Mouse (Mus musculus) E14TG2a.4 (cell line): ENCODE measurements around the gene Ica1.

ENCODE experiments used
- H3K27me3 ChIP-seq: 2 replicates; pipeline ENCODE4 v1.6.1; 2014; ENCODE audit warnings: low read length, control low read depth; ENCODE audit not compliant: insufficient read depth
- H3K36me3 ChIP-seq: 2 replicates; pipeline ENCODE4 v1.6.1; 2014; ENCODE audit warnings: low read length, control low read depth; ENCODE audit not compliant: insufficient read depth
- H3K4me1 ChIP-seq: replicated peaks from 2 replicates; pipeline ENCODE4 v1.6.1; 2014; ENCODE audit warnings: low read depth, low read length, control low read depth
- H3K4me3 ChIP-seq: replicated peaks from 2 replicates; pipeline ENCODE4 v1.5.1; 2014; ENCODE audit warnings: mild to moderate bottlenecking, low read length
- H3K9me3 ChIP-seq: 2 replicates; pipeline ENCODE4 v1.6.1; 2014; ENCODE audit warnings: low read length, control low read depth
- CTCF ChIP-seq: conservative IDR thresholded peaks from 2 replicates; pipeline ENCODE4 v1.5.1; 2014; ENCODE audit warnings: low read length
- NANOG ChIP-seq: IDR thresholded peaks from 2 replicates; pipeline ENCODE4 v1.6.1; 2014; ENCODE audit warnings: borderline replicate concordance, low read length, mixed read lengths
- POU5F1 ChIP-seq: IDR thresholded peaks from 2 replicates; pipeline ENCODE4 v1.6.1; 2014; ENCODE audit warnings: low read length, borderline replicate concordance

Gene Ica1

DNA sequence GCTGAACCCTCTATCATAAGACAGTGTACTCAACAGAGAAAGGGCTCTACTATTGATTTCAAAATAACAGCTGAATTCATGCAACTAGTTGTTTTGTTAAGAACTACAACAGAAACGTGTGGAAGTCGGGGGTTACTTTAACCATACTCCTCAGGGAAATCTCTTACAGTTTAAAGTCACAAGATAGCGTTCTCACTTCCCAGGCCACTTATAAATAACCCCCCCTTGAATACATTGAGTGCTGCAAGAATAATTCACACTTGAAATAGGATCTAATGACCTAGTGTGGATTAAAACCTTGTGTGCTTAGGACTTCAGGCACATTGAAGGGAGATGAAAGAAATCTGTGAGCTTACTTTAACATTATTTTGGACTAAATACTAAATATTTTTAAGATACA is 87.8 kb downstream of the Ica1 start:
- no peaks in the 10 kb centered on the region for H3K27me3 ChIP-seq
- H3K36me3 ChIP-seq = no peaks in the 10 kb centered on the region
- H3K4me1 ChIP-seq = no peaks in the 10 kb centered on the region
- H3K9me3 ChIP-seq = peaks cover 30% of the 10 kb centered on the region
- H3K4me3 ChIP-seq = no peak overlapping the region
- TF ChIP-seq CTCF (no peak), NANOG (no peak), POU5F1 (no peak)

DNA sequence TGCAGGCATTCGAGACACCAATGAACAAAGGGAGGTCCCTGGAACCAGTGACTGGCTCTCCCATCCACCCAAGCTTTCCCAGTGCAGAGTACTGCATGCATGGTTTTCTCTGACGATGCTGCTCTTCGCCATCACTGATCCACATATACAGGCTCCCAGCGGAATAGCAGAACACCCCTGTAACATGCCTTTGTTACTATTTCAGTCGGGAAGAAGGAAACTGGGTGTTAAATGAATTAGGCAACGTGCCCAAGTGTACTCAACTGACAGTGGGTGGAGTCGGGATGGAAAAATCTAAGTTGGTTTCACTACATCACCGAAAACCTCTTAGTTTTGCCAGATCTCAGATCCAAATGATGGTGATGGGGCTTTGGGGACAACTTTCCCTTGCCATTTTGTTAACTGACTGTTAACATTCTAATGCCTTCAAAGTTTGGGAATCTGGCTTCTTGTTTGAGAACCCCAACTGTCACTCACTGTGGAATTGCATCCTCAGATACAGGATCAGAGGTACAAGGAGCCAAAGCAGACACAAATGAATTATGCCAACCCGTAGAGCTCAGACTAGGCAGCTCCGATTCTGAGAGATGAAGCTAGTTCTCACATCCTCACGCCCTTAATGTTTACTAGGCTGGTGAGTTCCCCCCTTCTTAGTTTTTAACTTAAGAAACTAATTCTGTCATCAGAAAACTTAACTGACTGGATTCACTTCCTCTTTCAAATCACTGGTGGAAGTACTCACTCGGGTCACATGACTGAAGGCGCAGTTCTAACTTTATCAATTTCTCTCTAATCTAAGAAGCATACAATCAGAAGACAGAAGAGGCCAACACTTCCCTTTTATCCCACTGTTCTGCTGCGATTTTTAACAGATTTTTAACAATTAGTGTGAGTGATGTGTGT is 91.4 kb downstream of the Ica1 start:
- H3K27me3 ChIP-seq = no peaks in the 10 kb centered on the region
- no peaks in the 10 kb centered on the region for H3K36me3 ChIP-seq
- no peak overlapping the region for H3K4me3 ChIP-seq
- no peaks in the 10 kb centered on the region for H3K4me1 ChIP-seq
- TF ChIP-seq POU5F1 = no peak
- no peak for TF ChIP-seq NANOG
- no peak for TF ChIP-seq CTCF
- H3K9me3 ChIP-seq = no peaks in the 10 kb centered on the region

DNA sequence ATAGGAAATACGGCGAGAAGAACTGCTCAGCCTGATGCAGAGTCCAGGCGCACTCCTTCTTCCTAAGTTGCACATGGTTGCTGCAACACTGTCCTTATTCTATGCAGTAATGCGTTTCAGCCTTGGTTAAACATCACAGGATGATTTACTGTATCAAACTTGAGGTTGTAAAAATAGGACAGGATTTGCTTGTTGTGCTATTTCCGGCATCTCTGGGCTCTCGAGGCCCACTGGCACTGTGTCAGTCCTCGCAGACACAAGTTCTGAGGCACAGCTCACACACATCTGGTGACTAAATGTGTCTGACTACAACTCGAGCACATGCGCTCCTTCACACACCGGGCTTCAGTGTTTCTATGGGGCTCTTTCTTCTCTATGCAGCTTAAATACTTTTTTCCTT is 94.9 kb downstream of the Ica1 start:
- Histone ChIP-seq H3K4me3 (no peak overlapping the region), H3K36me3 (no peaks in the 10 kb centered on the region), H3K27me3 (no peaks in the 10 kb centered on the region), H3K4me1 (no peaks in the 10 kb centered on the region), H3K9me3 (peaks cover 4% of the 10 kb centered on the region; the same call in 1 of the 2 replicates)
- no peak for TF ChIP-seq CTCF
- no peak for TF ChIP-seq NANOG
- no peak for TF ChIP-seq POU5F1

DNA sequence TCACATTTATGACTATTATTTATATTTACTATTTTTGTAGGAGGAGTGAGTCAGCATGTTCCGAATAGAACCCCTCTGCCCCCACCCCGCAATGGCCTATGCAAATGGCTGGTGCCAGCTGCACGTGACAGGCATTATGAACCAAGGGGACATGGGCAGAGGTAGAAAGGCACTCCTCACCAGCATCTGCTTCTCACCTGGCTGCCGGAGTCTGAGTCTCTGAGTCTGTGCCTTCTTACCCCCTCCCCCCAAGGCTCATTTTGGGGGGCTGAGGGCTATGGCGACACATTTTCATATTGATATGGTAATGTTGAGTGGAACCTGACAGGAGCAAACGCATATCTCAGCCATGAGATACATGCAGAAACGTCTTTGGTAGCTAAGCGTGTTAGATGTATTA is 97.4 kb downstream of the Ica1 start:
- Histone ChIP-seq H3K36me3 (no peaks in the 10 kb centered on the region), H3K27me3 (no peaks in the 10 kb centered on the region), H3K4me1 (no peaks in the 10 kb centered on the region), H3K9me3 (peaks cover 22% of the 10 kb centered on the region), H3K4me3 (no peak overlapping the region)
- no peak for TF ChIP-seq NANOG
- no peak for TF ChIP-seq POU5F1
- no peak for TF ChIP-seq CTCF

DNA sequence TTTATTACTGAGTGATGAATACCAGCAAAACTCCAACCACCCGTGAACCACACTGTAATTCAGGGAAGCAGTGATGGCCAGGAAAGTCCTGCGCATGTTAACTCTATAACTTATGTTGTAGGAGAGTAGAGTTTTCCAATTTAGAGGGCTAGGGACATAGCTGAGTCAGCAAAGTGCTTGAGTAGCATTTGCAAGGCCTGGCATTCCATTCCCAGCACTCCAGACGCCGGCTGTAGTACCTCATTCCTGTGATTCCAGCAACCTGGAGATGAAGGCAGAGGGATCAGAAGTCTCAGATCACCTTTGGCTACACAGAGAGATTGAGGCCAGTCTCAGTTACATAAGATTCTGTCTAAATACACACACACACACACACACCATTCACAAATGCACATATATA is 105.3 kb downstream of the Ica1 start:
- Histone ChIP-seq H3K27me3 (no peaks in the 10 kb centered on the region), H3K9me3 (peaks cover 15% of the 10 kb centered on the region), H3K4me3 (no peak overlapping the region), H3K36me3 (no peaks in the 10 kb centered on the region), H3K4me1 (no peaks in the 10 kb centered on the region)
- no peak for TF ChIP-seq CTCF
- no peak for TF ChIP-seq NANOG
- no peak for TF ChIP-seq POU5F1

DNA sequence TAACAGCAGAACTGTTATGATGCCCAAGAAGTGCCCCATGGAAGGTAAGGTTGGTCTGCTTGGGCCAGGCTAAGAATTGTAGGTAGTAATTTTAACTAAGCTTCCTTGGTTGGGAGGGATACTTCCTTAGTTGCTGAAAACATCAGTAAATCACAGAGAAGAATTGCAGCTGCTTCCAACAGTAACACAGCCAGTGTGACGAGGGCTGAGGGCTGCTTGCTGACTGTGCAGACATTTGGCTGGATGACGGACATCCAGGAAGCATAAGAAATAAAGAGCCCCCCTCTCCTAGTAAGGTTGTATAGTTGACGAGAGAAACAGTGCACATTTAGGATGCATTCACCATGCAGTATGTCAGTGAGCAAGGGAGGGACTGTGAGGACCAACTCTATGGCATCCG is 108.9 kb downstream of the Ica1 start:
- no peak for TF ChIP-seq POU5F1
- TF ChIP-seq NANOG = no peak
- TF ChIP-seq CTCF = no peak
- no peaks in the 10 kb centered on the region for H3K36me3 ChIP-seq
- H3K4me3 ChIP-seq = no peak overlapping the region
- no peaks in the 10 kb centered on the region for H3K4me1 ChIP-seq
- no peaks in the 10 kb centered on the region for H3K9me3 ChIP-seq
- no peaks in the 10 kb centered on the region for H3K27me3 ChIP-seq

DNA sequence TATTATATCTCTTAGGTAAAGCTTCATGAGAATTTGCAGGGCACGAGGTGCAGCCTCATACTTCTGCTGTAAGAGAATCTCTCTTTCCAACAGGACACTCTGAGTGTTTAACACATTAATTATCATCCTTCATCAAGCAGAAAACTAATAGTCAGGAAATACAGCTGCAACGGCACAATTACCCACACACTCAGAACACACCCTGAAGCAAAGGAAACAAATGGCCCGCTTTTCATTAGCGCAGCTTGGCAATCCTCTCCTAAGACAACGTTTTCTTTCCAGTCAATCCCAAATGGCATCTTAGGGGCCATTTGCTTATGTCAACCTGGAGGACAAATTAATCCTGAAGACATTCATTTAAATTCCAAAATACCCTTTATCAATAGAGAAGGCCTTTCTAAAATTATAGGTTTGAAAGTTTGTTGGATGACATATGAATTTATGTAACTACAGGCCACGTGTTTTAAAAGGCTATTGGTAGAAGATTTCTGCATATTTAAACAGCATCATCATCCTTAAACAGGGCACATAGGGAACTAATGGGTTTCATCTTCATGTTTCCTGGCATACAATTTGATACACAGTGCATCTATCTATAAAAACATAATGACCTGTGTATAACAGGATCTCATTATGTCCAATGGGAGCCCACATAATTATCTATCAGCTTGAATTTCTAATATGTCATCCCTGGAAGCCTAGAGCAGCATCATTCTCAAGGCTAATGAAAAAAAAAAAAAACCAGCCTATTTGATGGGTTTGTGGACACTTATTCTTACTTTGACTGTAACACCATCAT is 110.1 kb downstream of the Ica1 start:
- Histone ChIP-seq H3K36me3 (no peaks in the 10 kb centered on the region), H3K27me3 (no peaks in the 10 kb centered on the region), H3K4me1 (0 out of 2 replicates have a peak, but pooled peaks cover under 1% of the 10 kb centered on the region), H3K4me3 (no peak overlapping the region), H3K9me3 (0 out of 2 replicates have a peak, but pooled peaks cover 3% of the 10 kb centered on the region)
- TF ChIP-seq POU5F1 = no peak
- TF ChIP-seq NANOG = no peak
- TF ChIP-seq CTCF = no peak

DNA sequence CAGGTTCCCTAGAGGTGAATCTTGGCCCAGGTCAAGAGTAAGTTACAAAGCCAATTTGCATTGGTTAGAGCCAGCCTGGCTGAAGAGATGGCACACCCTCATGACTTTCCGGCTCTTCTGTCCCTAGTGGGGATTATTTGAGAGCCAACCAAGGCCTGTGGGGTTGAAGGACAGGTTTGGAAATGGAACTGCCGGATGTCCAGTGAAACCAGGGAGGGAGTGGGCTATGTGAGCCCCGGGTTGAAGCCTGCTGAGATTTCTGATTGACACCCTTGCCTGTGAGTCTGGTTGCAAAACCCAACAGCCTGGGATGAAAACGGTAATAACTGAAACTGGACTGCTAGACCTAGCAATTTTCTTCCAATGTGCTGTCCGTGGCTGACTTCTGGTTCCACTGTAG is 112.5 kb downstream of the Ica1 start:
- Histone ChIP-seq H3K36me3 (no peaks in the 10 kb centered on the region), H3K4me1 (peaks cover 19% of the 10 kb centered on the region), H3K27me3 (no peaks in the 10 kb centered on the region), H3K4me3 (no peak overlapping the region), H3K9me3 (0 out of 2 replicates have a peak, but pooled peaks cover 3% of the 10 kb centered on the region)
- TF ChIP-seq CTCF (no peak), POU5F1 (no peak), NANOG (no peak)
